Mouse (Mus musculus) ES-Bruce4 (cell line): ENCODE data around the gene Ptprk.

ENCODE experiments used
- CTCF ChIP-seq: IDR thresholded peaks from one replicate; pipeline ENCODE4 v1.8.1; 2011; ENCODE audit warnings: low read depth, low read length
- EP300 ChIP-seq: IDR thresholded peaks from 2 replicates; pipeline ENCODE4 v1.6.1; 2011; ENCODE audit warnings: low read depth, low read length; ENCODE audit not compliant: insufficient read depth
- POLR2A ChIP-seq: IDR thresholded peaks from one replicate; pipeline ENCODE4 v1.8.1; 2011; ENCODE audit warnings: low read length; ENCODE audit not compliant: insufficient read depth

DNA sequence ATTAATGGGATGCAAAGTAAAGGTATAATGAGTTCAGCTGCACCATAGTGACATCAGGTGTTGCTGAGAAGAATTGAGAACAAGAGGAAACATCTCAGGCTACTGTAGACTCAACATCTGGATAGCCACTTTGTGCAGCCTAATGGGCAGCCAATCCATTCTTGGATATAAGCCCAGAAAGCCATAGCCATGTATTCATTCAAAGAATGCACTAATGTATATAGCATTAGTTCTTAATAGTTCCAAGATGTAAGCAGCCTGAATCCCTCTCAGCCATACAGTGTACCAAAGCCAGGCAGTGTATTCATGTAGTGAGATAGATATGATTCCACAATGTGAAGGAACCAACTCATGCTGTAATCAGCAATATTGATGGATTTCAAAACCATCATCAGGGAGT lies 134.8 kb downstream of the Ptprk start:
- TF ChIP-seq CTCF, result no peak
- TF ChIP-seq POLR2A, result no peak
- TF ChIP-seq EP300, result no peak
